Mouse (Mus musculus) heart, adult 8-10 months (tissue): ENCODE data around the gene Gm20388. TPM values are rescaled to one million over a fixed set of nuclear protein-coding genes. Genes with fewer than 3 reads are reported as not detected.

ENCODE experiments used
- DNase-seq: peaks from one replicate; pipeline ENCODE4 v3.0.0; 2022; ENCODE audit warnings: low spot score
- total RNA-seq, 4 experiments: library from RNA; stranded (reverse); gene quantifications; 2 replicates each; pipeline ENCODE4 v1.2.4; 2022

Gm20388 gene
- total RNA-seq, 4 experiments from 2014 or later, result 4.2 to 6.7 TPM; not detected in 2

DNA sequence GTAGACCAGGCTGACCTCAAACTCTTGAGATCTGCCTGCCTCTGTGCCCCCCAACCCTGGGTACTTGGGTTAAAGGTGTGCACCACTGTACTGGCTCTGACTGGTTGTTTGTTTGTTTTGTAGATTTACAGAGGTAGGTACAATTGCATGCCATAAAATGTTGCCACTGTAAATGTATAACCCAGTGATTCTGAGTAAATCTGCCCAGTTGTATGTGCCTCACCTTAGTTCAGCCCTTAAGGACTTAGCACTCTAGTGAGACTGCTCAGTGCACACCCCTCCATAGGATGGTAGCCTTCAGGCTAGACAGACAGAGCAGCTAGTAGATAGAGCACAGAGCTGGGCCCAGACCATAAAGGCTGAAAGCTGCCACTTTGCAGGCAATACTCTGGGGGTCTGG is 2483.1 kb downstream of the Gm20388 start:
- no peak for DNase-seq

DNA sequence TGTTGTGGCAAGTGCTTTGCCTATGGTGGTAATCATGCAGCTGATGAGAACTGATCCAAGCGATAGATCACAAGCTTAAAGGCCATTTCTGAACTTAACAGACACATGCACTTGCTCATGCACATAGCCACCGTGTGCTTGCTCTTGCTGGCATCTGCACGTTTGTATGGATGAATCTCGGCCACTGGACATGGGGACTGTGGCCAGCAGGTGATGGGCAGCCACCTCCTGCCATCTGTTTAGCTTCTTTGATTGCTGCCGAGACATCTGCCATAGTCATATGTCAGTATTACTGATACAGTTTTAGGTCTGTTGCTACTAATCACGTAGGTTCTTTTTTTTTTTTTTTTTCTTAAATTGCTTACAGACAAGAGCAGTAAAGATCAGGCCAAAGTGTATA is 2484.7 kb downstream of the Gm20388 start:
- no peak for DNase-seq

- DNase-seq, result no peak
These were observed 2487.5 kb downstream of the Gm20388 start for GRCm38 (mm10) chr8:122398186-122398585.

- no peak for DNase-seq
These were observed 2494.6 kb downstream of the Gm20388 start for GRCm38 (mm10) chr8:122405146-122405805.

DNA sequence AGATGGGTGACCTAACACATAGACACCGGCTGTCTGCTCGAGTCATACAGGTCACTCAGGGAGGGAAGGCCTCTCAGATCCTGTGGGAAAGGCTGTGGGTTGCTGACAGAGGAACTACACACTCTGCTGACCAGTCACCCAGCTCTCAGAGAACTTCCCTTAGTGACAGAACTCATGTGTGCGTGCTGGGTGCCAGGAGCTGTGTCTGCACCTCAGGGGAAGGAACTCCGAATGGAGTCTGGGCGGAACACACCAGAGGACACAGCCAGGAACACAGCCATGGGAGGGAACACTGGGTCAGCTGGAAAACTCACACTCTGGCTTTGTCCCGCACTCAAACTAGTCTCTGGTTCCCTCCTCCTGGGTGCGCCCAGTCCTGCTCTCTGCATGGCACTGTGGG is 2497.0 kb downstream of the Gm20388 start:
- DNase-seq, result no peak

DNA sequence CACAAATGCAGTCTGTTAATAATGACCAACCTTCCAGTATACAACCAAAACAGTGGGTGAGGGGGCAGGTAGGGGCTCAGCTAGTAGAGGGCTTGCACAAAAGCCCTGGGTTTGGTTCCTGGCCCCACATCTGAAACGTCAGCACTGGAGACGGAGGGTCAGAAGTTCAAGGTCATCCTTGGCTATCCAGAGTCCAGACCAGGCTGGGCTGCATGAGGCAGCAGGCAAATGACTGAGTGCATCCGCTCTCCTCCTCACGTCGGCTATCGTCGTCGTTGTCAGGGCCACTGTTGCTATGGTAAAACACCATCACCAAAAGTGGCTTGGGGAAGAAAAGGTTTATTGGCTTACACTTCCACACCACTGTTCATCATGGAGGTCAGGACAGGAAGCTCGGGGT is 2503.7 kb downstream of the Gm20388 start:
- DNase-seq, result no peak

GRCm38 (mm10) chr8:122415554-122415953 is 2504.9 kb downstream of the Gm20388 start:
- no peak for DNase-seq

- no peak for DNase-seq
These were observed 2509.4 kb downstream of the Gm20388 start for GRCm38 (mm10) chr8:122419881-122420555.

GRCm38 (mm10) chr8:122421376-122422070 is 2510.9 kb downstream of the Gm20388 start, which contains the start of gene Il17c:
Il17c (plus strand) TSS chr8:122422020.
- no peak for DNase-seq

DNA sequence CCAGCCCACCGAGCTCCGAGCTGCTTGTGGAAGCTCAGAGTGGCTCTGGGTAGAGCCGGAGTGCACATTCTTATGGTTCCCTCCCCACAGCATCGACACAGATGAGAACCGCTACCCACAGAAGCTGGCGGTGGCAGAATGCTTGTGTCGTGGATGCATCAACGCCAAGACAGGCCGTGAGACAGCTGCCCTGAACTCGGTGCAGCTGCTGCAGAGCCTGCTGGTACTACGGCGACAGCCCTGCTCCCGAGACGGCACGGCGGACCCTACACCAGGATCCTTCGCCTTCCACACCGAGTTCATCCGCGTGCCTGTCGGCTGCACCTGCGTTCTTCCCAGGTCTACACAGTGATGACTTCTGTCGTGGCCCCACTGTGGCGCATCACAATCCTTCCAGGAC is 2512.6 kb downstream of the Gm20388 start:
- no peak for DNase-seq

DNA sequence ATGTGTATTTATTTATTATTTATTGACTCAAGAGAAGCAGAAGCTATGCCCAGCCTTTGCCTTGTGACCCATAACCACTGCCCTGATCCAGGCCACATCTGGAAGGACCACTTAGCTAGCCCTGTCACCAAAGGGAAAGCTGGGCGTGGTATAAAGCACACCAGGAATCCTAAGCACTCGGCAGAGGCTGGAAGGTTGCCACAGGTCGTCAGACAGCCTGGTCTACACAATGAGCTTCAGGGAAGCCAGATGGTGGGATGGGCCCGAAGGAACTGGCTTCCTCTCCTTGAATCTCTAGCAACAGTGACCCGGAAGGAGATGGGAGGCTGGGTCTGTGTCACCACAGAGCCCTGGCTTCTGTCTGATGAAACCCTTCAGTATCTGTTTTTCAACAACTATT is 2513.0 kb downstream of the Gm20388 start:
- DNase-seq, result peak; percentile 55

DNA sequence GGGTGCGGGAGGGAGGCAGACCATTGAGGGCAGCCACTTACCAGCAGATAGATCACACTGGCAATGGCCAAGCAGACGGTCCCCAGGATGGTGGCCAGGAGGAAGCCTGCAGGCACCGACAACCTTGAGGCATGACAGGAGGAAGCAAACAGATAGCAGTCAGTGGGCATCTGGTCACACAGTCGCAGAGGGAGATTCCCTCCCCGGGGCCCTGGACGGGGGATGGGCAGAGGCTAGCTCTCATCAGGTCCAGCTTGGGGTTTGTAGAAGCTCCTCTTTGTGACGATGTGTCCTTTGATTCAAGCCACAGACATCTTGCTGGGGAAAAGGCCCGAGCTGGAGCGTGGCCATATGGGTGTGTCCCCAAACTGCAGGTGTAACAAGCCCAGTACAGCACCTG is 2515.5 kb downstream of the Gm20388 start:
- DNase-seq, result no peak

GRCm38 (mm10) chr8:122427607-122428006 is 2517.0 kb downstream of the Gm20388 start:
- no peak for DNase-seq

GRCm38 (mm10) chr8:122428163-122428562 is 2517.5 kb downstream of the Gm20388 start:
- DNase-seq, result no peak

DNA sequence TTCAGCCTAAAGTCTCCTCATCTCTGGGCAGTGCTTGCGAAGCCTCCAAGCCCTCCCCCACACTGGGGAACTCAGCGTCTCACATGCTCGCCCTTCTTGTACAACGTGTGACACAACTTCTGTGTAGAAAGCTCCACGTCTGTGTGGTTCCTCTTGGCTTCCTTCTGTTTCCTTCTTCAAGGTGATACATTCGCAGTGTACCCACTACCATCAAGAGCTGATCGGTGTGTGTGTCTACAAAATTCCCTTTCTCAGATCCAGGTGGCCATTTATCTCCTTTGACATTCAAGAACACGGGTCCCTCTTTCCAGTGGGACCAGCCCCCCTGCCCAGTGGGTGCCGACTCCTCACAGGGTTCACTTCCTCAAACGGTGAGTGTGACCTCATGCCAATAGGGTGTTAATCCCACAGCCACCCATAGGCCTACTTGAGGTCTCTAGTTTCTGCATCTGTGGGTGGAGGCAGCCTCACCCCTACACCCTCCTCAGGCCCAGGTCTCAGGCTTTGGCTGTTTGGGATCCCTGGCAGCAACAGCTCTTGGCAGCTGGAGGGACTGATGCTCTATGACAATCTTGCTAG is 2519.5 kb downstream of the Gm20388 start:
- no peak for DNase-seq

- DNase-seq, result no peak
These were observed 2520.0 kb downstream of the Gm20388 start for GRCm38 (mm10) chr8:122430646-122431045.

GRCm38 (mm10) chr8:122431694-122432442 is 2521.2 kb downstream of the Gm20388 start:
- DNase-seq, result no peak

DNA sequence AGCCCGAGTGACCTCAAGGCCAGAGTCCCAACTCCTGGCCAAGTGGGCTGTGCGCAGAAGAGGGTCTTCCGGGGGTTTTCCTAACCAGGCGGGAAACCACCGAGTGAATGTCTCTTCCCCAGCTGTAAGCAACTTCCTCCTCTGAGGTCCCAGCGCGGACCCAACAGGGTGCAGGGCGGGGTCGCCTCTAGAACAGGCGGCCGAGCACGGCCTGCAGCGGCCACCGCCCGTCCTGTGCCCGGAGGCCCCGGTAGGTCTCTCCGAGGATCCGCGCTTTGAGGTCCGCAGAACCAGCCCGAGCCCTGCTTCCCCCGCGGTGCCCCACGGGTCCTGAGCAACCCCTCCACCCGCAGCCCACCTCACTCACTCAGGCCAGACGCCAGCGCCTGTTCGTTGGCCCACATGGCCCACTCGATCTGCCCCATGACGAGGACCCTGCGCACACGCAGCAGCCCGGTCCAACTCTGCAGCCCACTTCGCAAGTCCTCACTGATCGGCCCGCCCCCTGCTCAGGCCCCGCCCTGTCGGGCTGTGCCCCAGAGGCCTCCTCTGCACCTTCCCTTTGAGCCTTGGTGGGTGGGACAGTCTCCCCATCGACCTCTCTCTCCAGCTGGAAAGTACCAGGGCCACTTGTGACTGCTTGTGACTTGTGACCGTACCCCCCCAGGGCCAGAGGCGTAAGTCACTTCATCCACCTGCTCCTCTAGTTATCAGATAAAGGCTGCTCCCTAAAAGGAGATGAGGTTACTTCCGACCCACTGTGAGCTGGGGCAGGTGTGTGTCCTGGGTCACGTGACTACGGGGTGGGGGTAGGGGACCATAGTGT is 2522.0 kb downstream of the Gm20388 start, which contains the start of gene Cyba:
Cyba (minus strand) TSS at position 488 of the 826 bp plus-strand sequence.
- peak; percentile 71 for DNase-seq

DNA sequence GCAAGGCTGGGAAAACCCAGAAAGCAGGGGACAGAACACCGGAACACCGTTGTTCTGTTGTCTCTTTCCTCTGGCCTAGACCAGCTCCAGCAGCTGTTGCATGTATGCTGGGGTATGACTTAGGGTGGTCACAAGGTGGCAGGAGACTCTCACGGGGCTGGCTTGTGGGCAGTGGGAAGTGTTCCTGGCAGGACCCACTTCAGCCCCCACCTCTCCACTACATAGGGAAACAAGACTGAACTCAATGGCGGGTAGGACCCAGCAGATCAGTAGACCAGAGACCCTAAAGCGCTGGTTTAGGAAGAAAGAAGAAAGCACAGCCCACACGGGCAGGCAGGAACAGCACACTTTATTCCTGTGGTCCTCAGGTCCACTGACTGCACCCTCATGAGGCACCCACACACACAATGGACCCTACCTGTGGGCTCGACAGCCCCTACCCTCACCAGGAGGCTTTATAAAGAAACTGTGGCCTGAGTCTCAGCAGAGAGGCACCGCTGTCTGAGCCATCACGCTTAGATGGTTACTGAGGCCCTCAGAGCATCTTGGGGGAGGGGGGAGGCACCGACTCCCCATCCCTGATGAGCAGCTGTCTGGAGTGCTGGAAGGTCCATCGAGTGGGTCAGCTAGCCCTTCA is 2522.7 kb downstream of the Gm20388 start:
- DNase-seq, result no peak

DNA sequence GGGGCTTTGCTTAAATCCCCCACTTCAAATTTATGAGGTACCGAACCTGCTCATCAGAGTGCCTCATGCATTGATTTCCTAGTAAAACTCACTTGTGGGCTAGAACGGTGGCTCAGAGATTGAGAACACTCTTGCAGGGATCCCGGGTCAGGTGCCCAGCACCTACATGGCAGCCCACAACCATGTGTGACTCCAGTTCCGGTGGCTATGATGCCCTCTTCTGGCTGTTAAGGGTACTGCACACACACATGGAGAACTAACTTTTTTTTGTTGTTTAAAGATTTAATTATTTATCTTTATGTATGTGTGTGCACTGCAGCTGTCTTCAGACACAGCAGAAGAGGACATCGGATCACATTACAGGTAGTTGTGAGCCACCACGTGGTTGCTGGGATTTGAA is 2524.7 kb downstream of the Gm20388 start:
- DNase-seq, result no peak
